Comparison of ENCODE assay signal across 21 mouse cellular contexts in genomic region chr8:34662532-34662931, GRCm38 (mm10).
A peak's percentile ranks its signal among the peaks of the same experiment; 100 is the strongest.
DNase-seq lines count a peak whose midpoint lies in the region; ATAC-seq and TF ChIP-seq lines count a peak whose summit lies in the region.
"Had no signal": no experiment of that assay in that cellular context is flagged by ENCODE, and none has a peak within 500 bp of the region (broad histone marks: within the 10 kb centered on the region; RNA-seq: fewer than 3 reads in every experiment).

No protein-coding gene starts in this region.

- DNase-seq in 3T3-L1 (ENCODE audit: low read depth, low spot score), result peak; percentile 5
- DNase-seq in Patski (ENCODE audit: low read depth, low spot score), result peak; percentile 82
- no peak for DNase-seq in lung, postnatal 25 days (ENCODE audit: low spot score)
- DNase-seq in ovary, postnatal 14 days (ENCODE audit: low spot score), result no peak
- no peak for DNase-seq in gastrocnemius, adult 2 months
- DNase-seq: adrenal gland, adult 2 months; adrenal gland, adult 8-10 months; adrenal gland, postnatal 10 days; adrenal gland, postnatal 14 days; adrenal gland, postnatal 25 days; adrenal gland, postnatal 36 days; B cell, adult 2 months; cerebellum, adult 11 months; cerebellum, adult 11-12 months; cerebellum, adult 18-20 months; cerebellum, adult 2 months; cerebellum, adult 8-10 months; cerebellum, adult 9-10 months had no signal

- H3K27me3 ChIP-seq in Patski, result no peaks in the 10 kb centered on the region
- H3K27me3 ChIP-seq: CH12.LX had no signal

- CTCF ChIA-PET in Patski (lab: Charles Lee), result no interaction called here

- peak; percentile 20 for ATAC-seq in CD4-positive, CD25-positive, alpha-beta regulatory T cell, adult 4 months
- peak; percentile 90 for ATAC-seq in Patski
- ATAC-seq: activated CD4-positive, CD25-positive, alpha-beta regulatory T cell, adult 4 months had no signal

- in situ Hi-C loops in Patski (cut with MboI; ENCODE audit: low pct_unique_long_range_greater_than_20kb), result loop anchor here (5.0 kb wide), 1 partner anchor 155 kb away; no protein-coding TSS in a partner anchor

- no peak for TF ChIP-seq CTCF in Patski (IDR thresholded peaks at IDR 0.05)
- TF ChIP-seq CTCF in gastrocnemius, adult 2 months (IDR thresholded peaks at IDR 0.05), result no peak

- POLR2A ChIA-PET in Patski (lab: Charles Lee), result no interaction called here

- no peak overlapping the region for H3K27ac ChIP-seq in gastrocnemius, adult 2 months

- intact Hi-C loops in gastrocnemius, adult 2 months (cut with DNase I), result no loop called here

- H3K4me3 ChIP-seq in gastrocnemius, adult 2 months, result no peak overlapping the region

Comparison
In these comparisons a context has a peak if more than half of its experiments do, and no peak if none do; other contexts are left out.
1. DNase-seq: peak in 3T3-L1 (single experiment) and Patski (single experiment); none in lung, postnatal 25 days (single experiment), ovary, postnatal 14 days (single experiment) and gastrocnemius, adult 2 months (single experiment).